Mouse (Mus musculus): ENCODE results near the gene Ptprh.
"Not testable (repeated sequence)": the region's sequence is repeated elsewhere in the genome, so short reads cannot be mapped to it uniquely, and the experiment has no call there.

Gene Ptprh

GRCm38 (mm10) chr7:4611511-4611910 lies 7.7 kb upstream of the Ptprh start:
- in situ Hi-C loops (cut with MboI, MseI): loop anchor here in 1 of 2 experiments (25.0 kb wide), 1 partner anchor 1124 kb away; no protein-coding TSS in a partner anchor

GRCm38 (mm10) chr7:4608002-4608401 lies 4.2 kb upstream of the Ptprh start:
- in situ Hi-C loops (cut with MboI, MseI): loop anchor here in 1 of 2 experiments (25.0 kb wide), 1 partner anchor 1121 kb away; no protein-coding TSS in a partner anchor

GRCm38 (mm10) chr7:4602969-4603368 lies 872 bp downstream of the Ptprh start:
- in situ Hi-C loops (cut with MboI, MseI): loop anchor here (5.0 to 25.0 kb wide), 2 partner anchors 66 to 1116 kb away; no protein-coding TSS in a partner anchor

- in situ Hi-C loops (cut with MboI, MseI): not testable (repeated sequence)
These were observed 6.8 kb downstream of the Ptprh start for GRCm38 (mm10) chr7:4597046-4597445.

GRCm38 (mm10) chr7:4581481-4581880 lies 22.4 kb downstream of the Ptprh start:
- in situ Hi-C loops (cut with MboI, MseI): not testable (repeated sequence)

GRCm38 (mm10) chr7:4572361-4572760 lies 31.5 kb downstream of the Ptprh start:
- in situ Hi-C loops (cut with MboI, MseI): not testable (repeated sequence)

GRCm38 (mm10) chr7:4562660-4563059 lies 41.2 kb downstream of the Ptprh start:
- in situ Hi-C loops (cut with MboI, MseI): no loop called here

- in situ Hi-C loops (cut with MboI, MseI): no loop called here
These were observed 46.7 kb downstream of the Ptprh start for GRCm38 (mm10) chr7:4557167-4557560.

- in situ Hi-C loops (cut with MboI, MseI): no loop called here
These were observed 47.3 kb downstream of the Ptprh start for GRCm38 (mm10) chr7:4556256-4557166.

GRCm38 (mm10) chr7:4547221-4547641 lies 56.6 kb downstream of the Ptprh start, which contains the start of gene Syt5:
Gene Syt5 (minus strand): TSS chr7:4547541.
- in situ Hi-C loops (cut with MboI, MseI): loop anchor here in 1 of 2 experiments (5.0 kb wide), 1 partner anchor 380 kb away; the partner anchor contains the start of gene Ssc5d

GRCm38 (mm10) chr7:4546591-4547131 lies 57.2 kb downstream of the Ptprh start:
- in situ Hi-C loops (cut with MboI, MseI): loop anchor here in 1 of 2 experiments (5.0 kb wide), 1 partner anchor 381 kb away; the partner anchor contains the start of gene Ssc5d

- in situ Hi-C loops (cut with MboI, MseI): loop anchor here in 1 of 2 experiments (5.0 kb wide), 1 partner anchor 381 kb away; the partner anchor contains the start of gene Ssc5d
These were observed 57.8 kb downstream of the Ptprh start for GRCm38 (mm10) chr7:4546050-4546449.

- in situ Hi-C loops (cut with MboI, MseI): no loop called here
These were observed 61.8 kb downstream of the Ptprh start for GRCm38 (mm10) chr7:4542013-4542412.

- in situ Hi-C loops (cut with MboI, MseI): no loop called here
These were observed 62.5 kb downstream of the Ptprh start for GRCm38 (mm10) chr7:4541344-4541743.

GRCm38 (mm10) chr7:4539019-4539418 lies 64.8 kb downstream of the Ptprh start:
- in situ Hi-C loops (cut with MboI, MseI): loop anchor here in 1 of 2 experiments (5.0 kb wide), 1 partner anchor 63 kb away; the partner anchor contains the start of gene Ptprh

GRCm38 (mm10) chr7:4537181-4537580 lies 66.7 kb downstream of the Ptprh start:
- in situ Hi-C loops (cut with MboI, MseI): loop anchor here in 1 of 2 experiments (5.0 kb wide), 1 partner anchor 65 kb away; the partner anchor contains the start of gene Ptprh

GRCm38 (mm10) chr7:4536369-4536768 lies 67.5 kb downstream of the Ptprh start:
- in situ Hi-C loops (cut with MboI, MseI): loop anchor here in 1 of 2 experiments (5.0 kb wide), 1 partner anchor 66 kb away; the partner anchor contains the start of gene Ptprh

- in situ Hi-C loops (cut with MboI, MseI): no loop called here
These were observed 71.7 kb downstream of the Ptprh start, which contains the start of gene Dnaaf3 for GRCm38 (mm10) chr7:4532005-4532729. Gene Dnaaf3 (minus strand): TSS chr7:4532453.

GRCm38 (mm10) chr7:4530166-4530565 lies 73.7 kb downstream of the Ptprh start:
- in situ Hi-C loops (cut with MboI, MseI): not testable (repeated sequence)

- in situ Hi-C loops (cut with MboI, MseI): loop anchor here in 1 of 2 experiments (10.0 kb wide), 1 partner anchor 232 kb away; no protein-coding TSS in a partner anchor
These were observed 76.5 kb downstream of the Ptprh start for GRCm38 (mm10) chr7:4527302-4527689.
